Mouse (Mus musculus) gastrocnemius, postnatal 4 days (tissue): ENCODE measurements around the gene C2cd5. TPM values are rescaled to one million over a fixed set of nuclear protein-coding genes. Genes with fewer than 3 reads are reported as not detected.

Experiments
- DNase-seq, 2 experiments: peaks; one replicate each; pipeline ENCODE4 v3.0.0; 2021 to 2022; ENCODE audit warnings: low spot score in 2 of 2, mixed read lengths in 2 of 2
- total RNA-seq, 2 experiments: library from RNA; stranded (reverse); gene quantifications; 2 replicates each; pipeline ENCODE4 v1.2.3; 2021

The C2cd5 gene
- total RNA-seq, 2 experiments from 2014 or later = 22.8 to 27.9 TPM

DNA sequence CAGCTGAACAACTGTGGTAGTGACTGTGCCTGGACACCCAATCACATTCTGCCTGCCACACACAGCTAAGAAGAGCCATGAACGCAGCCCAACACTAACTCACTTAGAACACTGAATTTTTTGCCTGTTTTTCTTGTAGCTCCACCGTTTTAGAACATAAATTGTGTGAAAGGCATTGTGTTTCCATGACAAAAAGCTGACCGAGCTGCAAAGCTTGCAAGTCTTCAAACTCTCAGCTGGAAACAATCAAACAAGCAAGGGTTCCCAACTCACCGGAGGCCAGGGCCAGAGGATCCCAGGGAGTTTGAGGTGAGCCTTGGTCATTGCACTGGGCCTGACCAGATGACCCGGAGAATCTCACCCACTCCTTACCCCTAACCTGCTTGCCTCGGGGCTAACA lies 16.8 kb upstream of the C2cd5 start:
- no peak for DNase-seq

DNA sequence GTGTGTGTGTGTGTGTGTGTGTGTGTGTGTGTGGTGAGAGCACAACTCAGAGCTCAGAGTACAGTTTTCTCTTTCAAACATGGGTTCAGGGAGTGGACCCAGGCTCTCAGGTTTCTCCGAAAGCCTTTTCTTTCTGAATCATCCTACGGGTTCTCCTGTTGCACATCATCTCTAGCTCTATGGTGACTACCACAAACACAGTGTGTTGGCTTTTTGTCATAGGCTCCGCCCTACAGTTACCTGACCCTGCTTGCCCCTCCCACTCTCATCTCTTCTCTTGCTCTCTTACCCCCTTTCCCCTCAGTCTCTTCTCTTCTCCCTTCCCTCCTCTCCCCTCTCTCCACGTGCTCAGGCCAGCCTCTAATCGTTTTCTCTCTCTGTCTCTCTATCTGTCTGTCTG lies 15.6 kb upstream of the C2cd5 start:
- no peak for DNase-seq

DNA sequence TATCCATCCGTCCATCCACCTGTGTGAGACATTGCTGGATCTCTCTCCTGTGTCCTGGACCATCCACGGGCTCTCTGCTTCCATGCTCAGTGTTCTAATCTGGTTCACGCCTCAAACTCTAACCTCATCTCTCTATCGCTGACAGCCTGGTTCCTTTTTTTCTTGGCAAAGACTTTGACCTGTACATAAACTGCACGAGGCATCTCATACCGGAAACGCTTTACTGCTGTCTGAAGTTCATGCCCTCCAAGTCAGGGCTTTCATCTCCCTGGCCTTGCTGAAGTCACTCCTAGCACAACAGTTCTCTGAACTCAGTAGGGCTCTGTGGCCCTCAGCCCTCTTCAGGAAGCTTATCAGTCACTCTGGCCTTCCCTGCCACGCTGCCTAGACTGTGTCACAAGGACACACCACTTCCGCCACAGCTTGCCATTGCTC lies 15.1 kb upstream of the C2cd5 start:
- no peak for DNase-seq

DNA sequence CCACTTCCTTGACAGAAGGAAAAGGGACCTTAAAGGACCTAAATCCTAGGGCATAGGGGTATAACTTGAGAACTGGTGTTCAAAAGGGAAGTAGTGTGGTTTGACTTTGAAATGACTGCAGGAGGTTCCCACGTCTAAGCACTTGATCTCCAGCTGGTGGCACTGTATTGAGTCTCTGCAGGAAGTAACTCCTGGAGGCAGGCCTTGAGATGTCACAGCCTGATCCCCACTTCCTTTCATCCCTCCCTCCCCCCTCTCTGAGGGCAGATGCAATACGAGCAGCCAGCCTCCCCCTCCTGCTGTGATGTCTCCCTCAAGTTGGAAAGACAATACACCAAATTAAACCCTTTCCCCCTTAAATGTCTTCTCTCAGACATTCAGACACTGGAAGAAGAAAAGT lies 14.6 kb upstream of the C2cd5 start:
- no peak for DNase-seq

DNA sequence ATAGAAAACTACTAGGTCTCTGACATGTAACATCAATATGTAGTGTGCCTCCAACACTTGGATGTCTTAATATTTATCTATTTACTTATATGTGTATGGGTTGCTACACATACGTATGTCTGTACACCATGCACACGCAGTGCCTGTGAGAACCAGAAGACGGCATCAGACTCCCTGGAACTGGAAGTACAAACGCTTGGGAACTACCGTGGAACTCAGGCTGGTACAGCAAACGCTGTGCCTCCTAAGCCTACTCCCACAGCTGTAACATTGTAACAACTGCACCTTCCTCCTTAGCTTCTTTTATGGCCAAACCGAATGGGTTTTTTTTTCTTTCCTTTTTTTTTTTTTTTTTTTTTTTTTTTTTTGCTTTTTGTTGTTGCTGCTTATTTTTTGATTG lies 10.4 kb upstream of the C2cd5 start:
- DNase-seq = no peak

DNA sequence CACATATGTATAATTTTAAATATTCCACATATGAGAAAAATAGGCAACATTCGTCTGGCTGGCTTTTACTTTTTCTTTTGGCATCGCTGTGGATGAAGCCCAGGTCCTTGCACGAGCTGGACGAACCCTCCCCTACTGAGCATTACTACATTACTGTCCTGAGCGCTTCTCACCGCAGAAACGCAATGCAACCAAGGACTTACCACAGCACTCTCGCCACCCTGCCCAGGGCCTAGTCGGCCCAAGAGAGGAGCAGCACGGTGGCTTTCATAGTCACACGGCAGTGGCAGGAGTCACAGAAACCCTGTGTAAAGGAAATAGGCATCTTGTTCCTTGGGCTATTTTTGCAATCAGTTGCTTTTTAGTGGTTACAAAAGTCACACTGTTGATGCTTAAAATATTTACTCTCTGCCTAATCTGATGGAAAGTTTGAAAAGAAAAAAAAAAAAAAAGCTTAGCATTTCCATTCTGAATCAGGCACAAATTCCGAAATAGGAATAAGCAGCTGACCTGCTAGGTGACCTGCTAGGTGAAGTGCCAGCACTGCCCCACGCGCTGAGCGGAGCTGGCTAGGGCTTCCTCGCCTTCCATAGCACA lies 9.8 kb upstream of the C2cd5 start:
- DNase-seq = no peak

DNA sequence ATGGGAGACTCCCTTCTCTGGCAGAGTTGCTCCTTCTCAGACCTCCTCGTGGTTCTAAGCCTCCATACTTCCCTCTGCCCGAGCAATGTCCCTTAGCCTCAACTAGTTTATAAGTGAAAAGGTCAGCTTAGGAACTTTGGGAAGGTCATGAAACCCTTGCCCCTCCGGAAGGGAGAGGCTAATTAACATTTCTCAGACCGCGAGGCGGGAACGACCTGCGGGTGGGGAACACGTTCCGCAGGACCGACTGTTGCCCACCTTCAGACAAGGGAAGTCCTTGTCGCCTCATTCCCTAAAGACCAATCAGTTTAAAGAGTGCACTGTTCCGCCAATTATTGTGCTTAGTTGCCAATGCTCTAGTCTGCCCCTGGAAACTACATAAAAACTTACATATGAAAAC lies 8.1 kb upstream of the C2cd5 start:
- DNase-seq = no peak

DNA sequence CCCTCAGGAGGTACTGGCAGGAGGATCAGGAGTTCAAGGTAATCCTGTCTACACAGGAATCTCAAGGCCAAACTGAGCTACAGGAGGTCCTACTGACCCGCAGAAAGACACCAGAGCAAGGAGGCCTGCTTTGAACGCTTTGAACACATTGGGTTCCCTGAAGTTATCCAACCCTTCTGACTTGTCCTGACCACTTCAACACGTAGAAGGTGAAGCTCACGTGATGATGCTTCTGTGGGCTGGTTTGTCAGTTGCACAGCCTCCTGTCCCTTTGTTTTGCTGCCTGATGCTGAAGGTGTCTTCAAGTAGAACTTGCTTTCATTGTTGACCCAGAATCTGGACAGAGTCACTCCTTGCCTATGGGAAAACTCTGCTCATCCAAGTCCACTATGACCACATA lies 7.7 kb upstream of the C2cd5 start:
- DNase-seq = no peak

DNA sequence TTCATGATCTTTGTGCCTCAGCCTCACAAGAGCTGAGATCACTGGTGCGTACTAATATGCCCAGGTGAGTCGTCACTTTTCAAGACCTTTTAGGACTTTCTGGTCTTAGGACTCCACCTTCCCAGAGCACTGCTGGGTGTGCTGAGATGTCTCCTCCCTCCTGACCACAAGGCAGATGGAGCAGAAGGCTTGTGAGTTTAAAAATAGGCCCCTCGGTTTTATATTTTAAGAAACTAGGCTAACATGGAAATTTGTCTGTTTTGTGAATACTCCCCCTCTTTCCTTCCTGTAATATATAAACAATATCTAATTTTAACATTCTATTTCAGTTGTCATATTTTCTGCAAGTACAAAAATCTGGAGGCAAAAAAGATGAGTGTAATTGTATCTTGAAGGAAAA lies 5.8 kb upstream of the C2cd5 start:
- DNase-seq = no peak

DNA sequence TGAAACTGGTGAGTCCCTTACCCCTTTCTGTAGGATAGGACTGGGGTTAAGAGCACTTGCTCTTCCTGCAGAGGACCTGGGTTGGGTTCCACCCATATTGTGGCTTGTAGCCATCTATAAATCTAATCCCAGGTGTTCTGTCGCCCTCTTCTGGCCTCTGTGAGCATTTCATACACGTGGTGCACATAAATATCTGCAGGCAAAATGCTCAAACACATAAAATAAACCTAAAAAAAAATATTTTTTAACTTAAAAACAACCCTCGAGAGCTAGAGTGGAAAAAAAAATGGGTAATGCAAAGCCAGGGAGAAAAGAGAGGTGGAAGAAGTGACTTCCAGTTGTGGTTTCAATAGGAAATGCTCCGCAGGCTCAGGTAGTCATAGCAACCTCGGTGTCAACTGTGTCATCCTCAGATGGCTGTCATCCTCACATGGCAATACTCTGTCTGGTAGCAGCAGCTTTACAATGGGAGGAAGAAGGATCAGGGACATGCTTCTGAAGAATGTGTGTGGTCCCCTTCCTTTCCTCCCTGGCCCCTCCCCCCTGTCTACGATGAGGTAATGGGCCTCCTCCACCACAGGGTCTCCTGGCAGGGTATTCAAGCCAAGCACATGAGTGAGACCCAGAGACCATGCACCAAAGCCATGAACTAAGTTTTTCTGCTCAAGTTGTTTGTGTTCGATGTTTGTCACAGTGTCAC lies 4.2 kb upstream of the C2cd5 start:
- no peak for DNase-seq

DNA sequence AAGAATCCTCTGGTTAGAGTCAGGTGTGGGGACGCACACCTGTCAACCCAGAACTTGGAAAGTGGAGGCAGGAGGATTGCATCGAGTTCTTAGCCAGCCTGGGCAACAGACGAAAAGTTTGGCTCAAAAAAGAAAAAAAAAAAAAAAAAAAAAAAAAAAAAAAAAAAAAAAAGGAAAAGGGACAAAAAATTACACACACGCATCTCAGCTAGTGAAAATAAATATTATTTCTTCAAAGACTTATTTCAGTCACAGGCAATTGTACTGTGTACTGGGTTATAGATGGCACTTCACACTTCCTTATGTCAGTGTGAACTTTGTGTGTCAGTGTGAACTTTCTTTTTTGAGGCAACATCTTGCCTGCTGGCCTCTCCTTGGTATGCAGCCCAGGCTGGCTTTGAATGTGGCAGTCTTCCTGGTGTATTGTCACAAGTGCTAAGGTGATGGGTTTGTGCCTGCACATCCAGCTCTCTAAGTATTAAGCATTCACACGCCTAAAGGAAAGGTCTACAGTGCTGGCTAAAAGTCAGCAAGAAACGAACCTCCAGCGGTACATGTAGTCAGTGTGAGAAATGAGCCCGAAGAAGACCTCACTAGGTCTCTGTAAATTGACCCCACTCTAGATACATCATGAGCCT lies 656 bp upstream of the C2cd5 start:
- no peak for DNase-seq

DNA sequence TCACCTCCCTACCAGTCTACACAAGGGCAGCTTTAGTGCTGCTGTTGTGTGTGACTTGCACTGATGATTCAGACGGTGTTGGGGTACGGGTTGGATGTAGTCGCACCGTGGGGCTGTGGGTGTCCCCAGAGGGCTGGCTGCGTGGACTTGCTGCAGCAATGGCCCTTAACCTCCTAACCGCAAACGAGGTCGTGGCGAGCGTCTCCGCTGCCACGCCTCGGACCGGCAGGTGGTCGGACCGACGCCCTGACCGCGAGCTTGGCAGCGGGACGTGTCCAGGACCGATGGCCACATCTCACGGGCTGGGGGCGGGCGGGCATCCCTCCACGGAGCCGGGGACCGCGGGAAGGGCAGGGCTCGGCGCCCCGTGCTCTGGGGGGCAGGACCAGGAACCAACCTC lies 660 bp downstream of the C2cd5 start:
- no peak for DNase-seq

DNA sequence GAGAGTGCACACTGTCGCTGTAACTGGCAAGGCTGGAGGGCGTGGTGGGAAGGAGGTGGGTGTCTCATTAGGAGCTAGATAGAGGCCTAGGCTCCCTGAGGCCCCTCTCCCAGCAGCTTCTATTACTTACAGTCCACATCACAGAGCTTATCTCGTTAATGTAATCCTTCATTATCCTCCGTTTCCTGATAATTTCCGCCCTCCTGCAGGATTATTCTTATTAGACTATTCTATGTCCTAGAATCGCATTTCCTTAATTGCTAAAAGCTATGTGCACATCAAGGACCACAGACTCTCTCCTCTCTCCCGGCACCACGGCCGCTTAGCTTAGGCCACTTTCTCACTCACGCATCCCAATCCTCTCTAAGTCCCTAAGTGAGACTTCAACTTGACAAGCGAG lies 4.8 kb downstream of the C2cd5 start:
- no peak for DNase-seq

DNA sequence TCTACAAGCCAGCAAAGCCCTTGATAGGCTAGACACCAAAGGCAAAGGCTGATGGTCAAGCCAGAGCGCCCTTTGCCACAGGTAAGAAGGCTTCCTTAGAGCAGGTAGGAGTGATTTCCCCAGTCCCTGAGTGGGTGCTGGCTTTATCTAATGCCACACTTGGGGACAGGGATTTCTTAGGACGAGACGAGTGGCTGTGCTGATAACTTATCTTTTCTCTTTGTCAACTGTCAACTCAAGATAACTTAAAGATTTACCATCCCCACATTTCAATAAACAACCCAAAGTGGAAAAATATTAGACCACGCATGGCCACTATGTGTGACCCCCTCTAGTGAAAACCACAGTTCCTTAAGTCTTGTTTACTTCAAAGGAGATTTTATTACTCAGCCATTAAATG lies 7.1 kb downstream of the C2cd5 start:
- no peak for DNase-seq

DNA sequence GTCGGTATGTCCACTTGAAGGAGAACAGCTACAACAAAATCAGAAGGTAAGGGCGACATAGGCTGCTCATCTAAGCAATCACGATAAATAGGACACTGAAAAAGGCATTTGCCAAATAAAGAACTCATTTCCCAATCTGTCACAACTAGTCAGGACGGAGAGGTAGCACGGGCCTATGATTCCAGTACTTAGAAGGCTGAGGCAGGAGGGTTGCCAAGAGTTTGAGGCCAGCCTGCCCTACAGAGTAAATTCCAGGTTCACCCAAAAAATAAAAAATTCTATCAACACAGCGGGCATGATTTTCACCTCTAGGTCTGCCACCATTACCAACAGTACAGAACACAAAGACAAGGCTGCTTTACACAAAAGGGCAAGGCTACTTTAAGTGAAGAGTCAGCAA lies 8.9 kb downstream of the C2cd5 start:
- no peak for DNase-seq

DNA sequence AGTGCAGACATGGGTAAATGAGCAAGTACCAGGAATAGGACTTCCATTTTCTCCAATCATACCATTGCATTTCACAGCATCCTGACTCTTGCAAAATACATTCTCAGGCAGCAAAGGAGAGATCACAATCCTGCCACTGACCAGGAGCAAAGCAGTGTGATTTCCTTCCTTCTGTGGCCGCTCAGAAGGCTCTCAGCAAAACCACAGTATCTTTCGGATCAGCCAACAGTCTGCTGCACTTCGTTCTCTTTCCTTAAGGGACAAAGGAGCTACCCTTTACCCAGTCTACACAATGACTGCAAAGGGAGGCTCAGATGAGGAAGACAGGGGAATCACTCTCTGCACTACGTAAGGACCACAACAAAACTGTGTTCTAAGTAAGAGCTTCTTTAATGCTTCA lies 12.6 kb downstream of the C2cd5 start:
- no peak for DNase-seq

DNA sequence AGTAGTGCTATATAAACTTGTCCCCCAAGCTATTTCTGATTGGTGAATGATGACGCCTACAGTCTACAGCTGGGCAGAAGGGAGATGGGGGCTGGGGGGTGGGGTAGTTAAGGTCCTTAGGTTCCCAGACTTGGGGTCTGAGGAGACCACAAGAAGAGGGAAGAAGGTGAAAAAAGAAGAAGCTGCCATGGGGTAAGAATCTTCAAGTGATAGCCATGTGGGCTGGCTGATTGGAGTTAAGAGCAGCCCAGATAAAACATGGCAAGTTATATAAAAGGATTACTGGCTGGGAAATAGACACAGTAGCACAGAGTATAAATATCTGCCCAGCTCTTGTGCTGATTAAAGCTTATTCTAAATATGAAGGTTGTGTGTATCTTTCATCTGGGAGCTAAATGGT lies 14.0 kb downstream of the C2cd5 start:
- no peak for DNase-seq

DNA sequence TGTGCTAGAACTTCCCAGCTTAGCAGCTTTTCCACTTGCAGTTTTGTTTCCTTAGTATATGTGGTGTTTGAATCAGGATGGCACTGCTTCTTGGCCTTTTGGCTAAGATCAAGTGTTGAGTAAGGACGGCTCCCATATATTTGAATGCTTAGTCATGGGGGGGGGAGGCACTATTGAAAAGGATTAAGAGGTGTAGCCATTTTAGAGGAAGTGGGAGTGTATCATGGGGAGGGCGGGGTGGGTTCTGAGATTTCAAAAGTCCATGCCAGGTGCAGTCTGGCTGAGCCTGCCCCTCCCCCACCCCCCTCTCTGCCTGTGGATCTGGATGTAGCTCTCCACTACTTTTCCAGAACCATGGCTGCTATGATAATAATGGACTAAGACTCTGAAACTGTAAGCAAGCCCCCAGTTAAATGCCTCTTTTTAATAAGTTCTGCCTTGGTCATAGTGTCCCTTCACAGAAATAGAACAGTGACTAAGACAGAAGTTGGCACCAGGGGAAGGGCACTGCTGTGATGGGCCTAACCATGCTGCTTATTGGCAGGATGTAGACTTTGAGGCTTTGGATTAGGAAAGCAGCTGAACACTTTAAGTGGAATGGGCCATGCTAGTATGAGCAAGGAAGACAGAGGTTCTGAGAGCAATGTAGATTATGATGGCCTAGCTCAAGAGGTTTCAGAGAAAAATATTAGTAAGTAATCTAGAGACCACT lies 15.5 kb downstream of the C2cd5 start:
- no peak for DNase-seq

DNA sequence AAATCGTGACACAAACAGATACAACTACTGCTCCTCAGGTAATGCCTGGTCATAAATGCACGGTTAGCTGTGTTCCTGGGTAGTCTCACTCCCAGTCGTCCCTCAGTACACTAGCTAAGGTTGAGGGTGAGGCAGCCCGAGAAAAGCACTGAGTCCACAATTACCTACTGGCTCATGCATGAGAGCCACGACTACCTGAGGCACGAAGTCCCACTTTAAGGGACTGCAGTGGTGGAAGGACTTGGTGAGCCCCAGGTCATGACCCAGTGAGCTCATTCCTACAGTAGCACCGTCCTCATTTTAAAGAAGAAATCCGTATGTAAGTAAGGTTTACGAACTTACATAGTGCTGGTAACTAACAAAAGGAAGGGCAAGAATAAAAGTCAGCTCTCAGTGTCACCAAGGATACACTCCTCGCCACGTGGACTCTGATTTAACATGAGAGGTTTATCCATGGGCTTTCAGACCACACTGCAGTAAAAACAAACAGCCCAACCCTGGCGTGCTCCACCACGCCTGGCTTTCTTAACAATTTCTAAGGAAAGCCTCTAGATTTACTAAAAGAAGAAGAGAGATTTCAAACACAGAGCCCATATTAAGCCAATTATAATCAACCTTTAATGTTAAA lies 18.3 kb downstream of the C2cd5 start:
- no peak for DNase-seq

DNA sequence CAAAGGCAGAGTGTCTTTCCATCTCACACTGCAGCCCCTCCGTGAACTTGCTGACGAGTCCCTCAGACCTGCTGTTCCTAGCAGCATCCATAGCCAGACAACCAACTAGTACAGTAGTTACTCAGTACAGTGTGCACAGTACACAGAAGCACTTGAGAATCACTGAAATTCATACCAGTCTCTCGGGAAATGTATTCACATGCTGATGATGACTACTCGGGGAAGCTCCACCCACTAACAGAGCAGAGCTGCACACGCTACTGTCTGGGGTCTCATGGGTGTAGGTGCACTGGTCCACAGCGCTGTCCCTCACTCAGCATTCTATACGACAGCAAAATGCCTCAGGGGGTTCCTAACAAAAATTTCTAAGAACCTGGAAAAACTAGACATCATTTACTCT lies 19.2 kb downstream of the C2cd5 start:
- no peak for DNase-seq

DNA sequence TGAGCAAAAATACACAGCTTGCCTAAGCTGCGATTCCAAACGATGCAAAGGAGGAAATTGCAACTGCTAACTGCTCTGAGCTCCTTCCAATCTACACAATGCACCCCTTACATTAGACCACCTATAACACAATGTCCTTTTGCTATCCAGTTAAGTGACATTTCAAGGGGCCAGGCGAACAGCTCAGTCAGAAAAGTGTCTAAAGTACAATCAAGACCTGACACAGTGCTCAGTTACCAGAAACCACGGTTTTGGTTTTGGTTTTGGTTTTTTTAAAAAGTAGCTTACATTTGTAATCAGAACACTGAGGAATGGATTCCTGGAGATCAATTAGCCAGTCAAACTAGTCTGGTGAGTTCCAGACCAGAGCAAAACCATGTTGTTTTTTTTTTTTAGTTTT lies 20.8 kb downstream of the C2cd5 start:
- no peak for DNase-seq

DNA sequence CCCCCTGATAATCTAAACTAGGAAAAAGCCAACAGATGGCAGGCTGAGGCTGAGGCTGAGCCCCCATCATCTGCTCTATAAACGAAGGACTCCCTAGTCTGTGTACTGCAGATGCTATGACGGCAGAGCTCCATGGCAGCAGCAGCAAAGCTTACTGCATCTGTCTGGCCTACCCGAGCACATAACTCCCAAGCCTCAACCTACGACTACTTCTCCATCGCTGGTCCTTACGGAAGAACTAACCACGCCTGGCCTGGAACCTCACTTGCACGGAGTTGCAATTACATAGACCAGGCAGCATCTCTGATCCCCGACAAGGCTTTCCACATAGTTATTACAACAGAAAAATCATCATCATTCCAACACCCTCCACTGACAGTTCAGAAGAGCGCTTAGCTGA lies 23.5 kb downstream of the C2cd5 start:
- DNase-seq = no peak
